Mouse (Mus musculus) bone marrow macrophage, adult 2 months (primary cell): ENCODE data around the gene Ccdc97. TPM values are rescaled to one million over a fixed set of nuclear protein-coding genes. Genes with fewer than 3 reads are reported as not detected.

Experiments
- H3K27ac ChIP-seq: 2 replicates; pipeline ENCODE4 v1.5.1; 2012; ENCODE audit warnings: low read depth, low read length; ENCODE audit not compliant: insufficient read depth
- H3K4me1 ChIP-seq: 2 replicates; pipeline ENCODE4 v1.6.1; 2012; ENCODE audit warnings: low read length; ENCODE audit not compliant: control insufficient read depth, insufficient read depth
- H3K4me3 ChIP-seq: 2 replicates; pipeline ENCODE4 v1.5.1; 2012; ENCODE audit warnings: mild to moderate bottlenecking, low read length, moderate library complexity; ENCODE audit not compliant: insufficient read depth
- CTCF ChIP-seq: IDR thresholded peaks from 2 replicates; pipeline ENCODE4 v1.5.1; 2012; ENCODE audit warnings: low read depth, mild to moderate bottlenecking, low read length, moderate library complexity
- POLR2A ChIP-seq: IDR thresholded peaks from 2 replicates; pipeline ENCODE4 v1.6.1; 2012; ENCODE audit warnings: mild to moderate bottlenecking, low read depth, low read length, borderline replicate concordance
- polyA plus RNA-seq: library from polyadenylated mRNA; stranded (reverse); fragments of >200 nt; gene quantifications from 2 replicates; pipeline ENCODE4 v1.2.4, GENCODE M21; 2012; ENCODE audit not compliant: missing spikeins, insufficient read depth, insufficient read length

The Ccdc97 gene
- 40.0 and 44.7 TPM in 2 replicates for polyA plus RNA-seq

DNA sequence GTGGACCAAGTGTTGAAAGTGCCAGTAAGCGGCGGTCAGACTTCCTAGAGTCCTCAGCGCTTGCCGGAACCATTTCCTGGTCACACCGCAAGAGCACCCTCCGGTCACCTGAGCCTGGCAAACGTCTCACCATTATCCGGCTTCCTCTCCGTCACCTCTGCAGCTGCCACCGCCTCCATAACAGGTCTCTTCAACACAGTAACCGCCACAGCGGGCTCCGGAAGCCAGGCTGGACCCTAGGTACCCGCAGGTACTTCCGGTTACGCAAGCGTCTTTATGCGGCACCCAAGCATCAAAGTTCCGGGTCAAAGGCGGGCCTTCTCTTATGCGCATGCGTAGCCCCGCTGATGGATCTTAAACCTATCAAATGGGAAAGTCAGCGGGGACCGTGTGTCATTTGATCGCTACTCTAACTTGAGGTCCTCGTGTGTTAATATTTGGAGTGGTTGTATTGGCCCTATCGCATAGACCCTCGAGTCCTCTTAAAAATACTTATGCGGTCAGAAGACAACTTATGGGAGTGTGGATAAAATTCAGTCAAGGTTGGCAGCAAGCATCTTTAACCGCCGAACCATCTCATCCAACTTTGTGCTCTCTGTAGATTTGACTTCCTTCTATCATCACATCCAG, at the start of gene Ccdc97:
TSS of gene Ccdc97 (minus strand) at position 301 of the 630 bp plus-strand sequence.
- H3K4me3 ChIP-seq = peak within 1 kb of the TSS; percentile 82
- peak within 1 kb of the TSS; percentile 76 for H3K27ac ChIP-seq
- peaks cover 20% of the 10 kb centered on the region for H3K4me1 ChIP-seq
- TF ChIP-seq POLR2A (no peak), CTCF (no peak)

GRCm38 (mm10) chr7:25768229-25768628, 49.3 kb upstream of the Ccdc97 start:
- H3K4me1 ChIP-seq = peaks cover 22% of the 10 kb centered on the region
- H3K4me3 ChIP-seq = no peak overlapping the region
- TF ChIP-seq CTCF (no peak), POLR2A (no peak)
- no peak overlapping the region for H3K27ac ChIP-seq

DNA sequence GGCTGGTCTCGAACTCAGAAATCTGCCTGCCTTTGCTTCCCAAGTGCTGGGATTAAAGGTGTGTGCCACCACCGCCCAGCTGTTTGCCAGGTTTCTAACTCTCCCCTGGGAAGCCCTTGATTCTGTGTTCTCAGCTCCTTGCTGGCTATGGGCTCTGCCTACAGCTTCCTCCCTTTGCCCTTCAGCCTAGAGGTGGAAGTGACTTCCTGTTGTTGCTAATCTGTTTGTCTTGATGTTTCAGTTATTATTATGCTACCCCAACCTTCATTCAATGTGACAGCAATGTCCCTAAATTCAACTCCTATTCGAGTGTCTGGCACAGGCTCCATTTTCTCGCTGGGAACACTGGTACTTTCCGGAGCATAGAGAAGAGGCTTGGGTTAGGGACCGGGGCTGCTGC, 47.2 kb upstream of the Ccdc97 start:
- peaks cover 22% of the 10 kb centered on the region for H3K4me1 ChIP-seq
- TF ChIP-seq POLR2A (no peak), CTCF (no peak)
- H3K27ac ChIP-seq = peak overlapping the region; percentile 31
- H3K4me3 ChIP-seq = no peak overlapping the region

DNA sequence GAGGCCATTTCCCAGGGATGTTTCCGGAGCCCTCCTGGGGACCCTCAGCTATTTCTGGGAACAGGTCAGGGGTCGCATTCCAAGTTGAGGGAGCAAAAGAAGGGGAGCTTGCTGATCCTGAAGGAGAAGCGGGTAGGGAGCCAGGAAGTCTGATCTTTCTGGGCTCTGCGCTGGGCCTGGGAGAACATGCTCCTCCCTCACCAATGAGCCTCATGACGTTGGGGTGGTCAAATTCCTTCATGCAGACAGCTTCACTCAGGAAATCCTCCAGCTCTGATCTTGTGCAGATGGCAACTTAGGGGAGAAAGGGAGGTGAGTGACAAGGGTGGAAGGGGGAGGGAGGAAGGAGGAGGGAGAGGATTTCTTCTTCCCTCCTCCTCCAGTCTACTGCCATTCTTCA, 45.3 kb upstream of the Ccdc97 start:
- no peak for TF ChIP-seq POLR2A
- no peak for TF ChIP-seq CTCF
- peaks cover 22% of the 10 kb centered on the region for H3K4me1 ChIP-seq
- no peak overlapping the region for H3K27ac ChIP-seq
- no peak overlapping the region for H3K4me3 ChIP-seq

DNA sequence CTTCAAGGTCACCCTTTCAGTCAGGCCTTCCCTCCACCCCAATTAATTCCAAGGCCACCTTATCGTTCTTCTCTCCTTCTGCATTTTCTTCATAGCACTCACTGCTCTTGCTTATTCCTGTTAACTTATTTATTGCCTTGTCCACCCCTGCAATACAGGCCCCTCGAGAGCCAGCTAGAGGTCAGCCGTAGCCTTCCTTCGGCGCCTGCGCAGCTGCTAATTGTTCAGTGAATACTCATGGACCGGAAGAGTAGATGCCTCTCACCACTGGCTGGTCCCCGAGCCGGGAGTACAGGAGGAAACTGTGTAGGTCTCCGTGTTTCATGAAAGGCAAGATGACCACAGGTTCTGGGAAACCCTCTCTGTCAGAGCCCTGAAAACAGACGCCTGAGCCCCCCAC, 44.8 kb upstream of the Ccdc97 start:
- Histone ChIP-seq H3K27ac (no peak overlapping the region), H3K4me1 (peaks cover 22% of the 10 kb centered on the region), H3K4me3 (no peak overlapping the region)
- TF ChIP-seq CTCF (no peak), POLR2A (no peak)

DNA sequence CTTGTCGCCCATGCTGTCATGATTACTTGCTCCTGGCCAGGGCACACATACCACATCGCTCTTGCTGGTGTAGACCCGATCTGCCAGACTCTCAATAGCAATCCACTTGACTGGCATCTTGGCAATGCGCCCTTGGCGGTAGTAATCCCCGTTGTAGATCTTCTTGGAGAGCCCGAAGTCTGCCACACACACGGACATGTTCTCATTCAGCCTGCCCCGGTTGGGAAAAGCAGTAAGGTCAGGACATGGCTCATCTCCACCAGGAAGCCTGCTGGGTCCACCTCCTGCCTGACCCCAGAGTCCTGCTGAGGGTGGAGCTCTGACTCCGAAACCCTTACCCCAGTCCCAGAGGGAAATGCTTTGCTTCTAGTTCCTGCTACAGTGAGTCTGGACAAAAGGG, 42.5 kb upstream of the Ccdc97 start:
- Histone ChIP-seq H3K4me1 (peaks cover 18% of the 10 kb centered on the region), H3K27ac (no peak overlapping the region)

GRCm38 (mm10) chr7:25756011-25756410, 37.1 kb upstream of the Ccdc97 start:
- peaks cover 14% of the 10 kb centered on the region for H3K4me1 ChIP-seq
- H3K27ac ChIP-seq = peak overlapping the region; percentile 72
- TF ChIP-seq CTCF (peak; percentile 76), POLR2A (no peak)
- peak overlapping the region; percentile 51 for H3K4me3 ChIP-seq

More for the DNA sequence above, 42.5 kb upstream of the Ccdc97 start:
- TF ChIP-seq POLR2A = no peak
- H3K4me3 ChIP-seq = no peak overlapping the region

DNA sequence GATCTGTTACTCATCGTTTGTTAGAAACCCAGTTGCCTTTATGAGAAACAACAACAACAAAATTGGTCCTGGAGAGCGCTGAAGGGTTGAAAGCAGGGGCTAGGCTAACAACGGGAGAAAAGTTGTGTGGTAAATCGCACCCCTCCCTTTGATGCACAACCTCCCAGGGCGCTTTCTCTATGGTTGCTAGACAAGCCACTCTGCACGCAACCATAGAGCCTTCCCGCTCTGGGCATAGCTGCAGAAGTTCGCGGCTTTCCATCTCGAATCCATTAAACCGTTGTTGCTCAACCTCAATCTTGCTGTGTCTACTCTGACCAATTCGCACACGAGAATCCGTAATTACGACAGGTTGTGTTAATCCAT, 36.6 kb upstream of the Ccdc97 start:
- peak overlapping the region; percentile 51 for H3K4me3 ChIP-seq
- H3K27ac ChIP-seq = peak overlapping the region; percentile 72
- peaks cover 14% of the 10 kb centered on the region for H3K4me1 ChIP-seq
- TF ChIP-seq CTCF = no peak
- no peak for TF ChIP-seq POLR2A

GRCm38 (mm10) chr7:25754738-25755467, 36.0 kb upstream of the Ccdc97 start, which contains the start of gene Hnrnpul1:
Gene Hnrnpul1, minus strand, starts transcription at chr7:25754757.
- peak within 1 kb of the TSS; percentile 92 for H3K27ac ChIP-seq
- TF ChIP-seq POLR2A (no peak), CTCF (peak; percentile 23; the same call in 1 of the 2 replicates)
- peaks cover 14% of the 10 kb centered on the region for H3K4me1 ChIP-seq
- peak within 1 kb of the TSS; percentile 69 for H3K4me3 ChIP-seq

- Histone ChIP-seq H3K27ac (peak overlapping the region; percentile 92), H3K4me3 (peak overlapping the region; percentile 69), H3K4me1 (peaks cover 14% of the 10 kb centered on the region)
- TF ChIP-seq CTCF = no peak
- TF ChIP-seq POLR2A = no peak
These were observed 35.5 kb upstream of the Ccdc97 start for GRCm38 (mm10) chr7:25754439-25754737.
